ENCODE assay signal across 31 mouse cellular contexts in the genomic region with DNA sequence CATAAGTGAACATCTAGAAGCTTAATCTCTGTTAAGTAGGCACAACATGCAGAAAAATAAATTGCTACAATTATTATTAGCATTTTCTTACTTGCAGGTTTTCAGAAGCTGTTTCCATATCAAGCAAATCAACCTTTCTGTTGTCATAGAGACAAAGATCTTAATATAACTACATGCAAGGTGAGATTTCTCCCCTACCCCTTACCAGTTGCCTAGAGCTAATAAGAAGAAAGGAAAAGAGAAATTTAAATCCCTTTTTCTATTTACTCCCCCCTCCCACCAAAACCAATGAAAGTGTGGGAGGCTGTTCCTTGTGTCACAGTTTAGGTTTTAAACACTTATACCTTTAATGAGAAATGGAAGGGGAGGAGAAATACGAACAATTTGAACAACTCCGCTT. TPM values are rescaled to one million over a fixed set of nuclear protein-coding genes. Genes with fewer than 3 reads are reported as not detected.
DNase-seq lines count a peak whose midpoint lies in the region; ATAC-seq lines count a peak whose summit lies in the region.
"Had no signal": no experiment of that assay in that cellular context is flagged by ENCODE, and none has a peak within 500 bp of the region (broad histone marks: within the 10 kb centered on the region; RNA-seq: fewer than 3 reads in every experiment).

No protein-coding gene starts in this region.

- no peak for DNase-seq in forebrain, embryonic 10.5 days (ENCODE audit: extremely low spot score, low spot score)
- peak; percentile 24 for DNase-seq in heart, adult 11 months
- no peak for DNase-seq in heart, postnatal 25 days (ENCODE audit: low spot score)
- peak; percentile 35 for DNase-seq in brain, adult 2 months (ENCODE audit: low read depth, low spot score)
- DNase-seq in layer of hippocampus, adult 9-10 months (ENCODE audit: low spot score): no peak
- DNase-seq: adrenal gland, adult 8-10 months; adrenal gland, postnatal 25 days; cerebellum, adult 11-12 months; cerebellum, adult 8-10 months; cerebellum, postnatal 10 days; cerebellum, postnatal 36 days; embryo, embryonic 11 days; gastrocnemius, adult 2 months; gastrocnemius, postnatal 25 days; heart, adult 2 months; heart, postnatal 14 days; kidney, adult 11 months had no signal

- no peak overlapping the region for H3K4me3 ChIP-seq in forebrain, embryonic 13.5 days
- H3K4me3 ChIP-seq in forebrain, embryonic 10.5 days: no peak overlapping the region
- no peak overlapping the region for H3K4me3 ChIP-seq in forebrain, embryonic 16.5 days (replicated peaks; ENCODE audit: low read length)
- H3K4me3 ChIP-seq: embryonic facial prominence, embryonic 10.5 days; embryonic facial prominence, embryonic 13.5 days; erythroblast, embryonic 14.5 days; gastrocnemius, adult 2 months; heart, adult 2 months; heart, embryonic 10.5 days; heart, embryonic 13.5 days; hindbrain, embryonic 12.5 days; hindbrain, embryonic 15.5 days; intestine, embryonic 15.5 days had no signal

- H3K9ac ChIP-seq in forebrain, embryonic 13.5 days: no peak overlapping the region
- no peak overlapping the region for H3K9ac ChIP-seq in forebrain, embryonic 16.5 days (replicated peaks; ENCODE audit: low read depth, low read length)
- H3K9ac ChIP-seq: embryonic facial prominence, embryonic 13.5 days; heart, embryonic 13.5 days; hindbrain, embryonic 12.5 days; hindbrain, embryonic 15.5 days; intestine, embryonic 15.5 days had no signal

- peak; percentile 36; the same call in 1 of the 2 replicates for ATAC-seq in forebrain, embryonic 13.5 days
- peak; percentile 51 for ATAC-seq in forebrain, embryonic 16.5 days
- no peak for ATAC-seq in megakaryocyte-erythroid progenitor cell, adult 5-6 weeks (replicated peaks; ENCODE audit: low FRiP score, low TSS enrichment, poor library complexity, severe bottlenecking)
- ATAC-seq: activated CD4-positive, CD25-positive, alpha-beta regulatory T cell, adult 4 months; intestine, embryonic 15.5 days had no signal

- WGBS in forebrain, embryonic 13.5 days: 70% methylated on average over 2 of the region's 2 CpGs
- 93% methylated on average over 2 of the region's 2 CpGs for WGBS in forebrain, embryonic 10.5 days
- WGBS in forebrain, embryonic 16.5 days: 72% methylated on average over 2 of the region's 2 CpGs

- intact Hi-C loops in heart, postnatal 25 days (cut with DNase I): no loop called here

- H3K9me3 ChIP-seq in forebrain, embryonic 13.5 days (replicated peaks): no peaks in the 10 kb centered on the region
- H3K9me3 ChIP-seq in forebrain, embryonic 10.5 days: no peaks in the 10 kb centered on the region
- no peaks in the 10 kb centered on the region for H3K9me3 ChIP-seq in forebrain, embryonic 16.5 days (ENCODE audit: control insufficient read depth, low read length)
- H3K9me3 ChIP-seq: embryonic facial prominence, embryonic 10.5 days; embryonic facial prominence, embryonic 13.5 days; heart, embryonic 10.5 days; heart, embryonic 13.5 days; hindbrain, embryonic 12.5 days; hindbrain, embryonic 15.5 days; intestine, embryonic 15.5 days had no signal

- H3K4me1 ChIP-seq in forebrain, embryonic 13.5 days: peaks cover 6% of the 10 kb centered on the region
- peaks cover 12% of the 10 kb centered on the region for H3K4me1 ChIP-seq in forebrain, embryonic 10.5 days
- H3K4me1 ChIP-seq in forebrain, embryonic 16.5 days (replicated peaks; ENCODE audit: control insufficient read depth, insufficient read depth, low read length): peaks cover 8% of the 10 kb centered on the region

- no peak overlapping the region for H3K4me2 ChIP-seq in forebrain, embryonic 13.5 days
- H3K4me2 ChIP-seq in forebrain, embryonic 16.5 days (ENCODE audit: low read length): no peak overlapping the region
- H3K4me2 ChIP-seq: embryonic facial prominence, embryonic 13.5 days; heart, embryonic 13.5 days; hindbrain, embryonic 12.5 days; hindbrain, embryonic 15.5 days; intestine, embryonic 15.5 days had no signal

- H3K36me3 ChIP-seq in forebrain, embryonic 13.5 days (ENCODE audit: poor library complexity, severe bottlenecking): no peaks in the 10 kb centered on the region
- H3K36me3 ChIP-seq in forebrain, embryonic 10.5 days (replicated peaks): no peaks in the 10 kb centered on the region
- H3K36me3 ChIP-seq in forebrain, embryonic 16.5 days (ENCODE audit: control insufficient read depth, insufficient read depth): no peaks in the 10 kb centered on the region
- H3K36me3 ChIP-seq: embryonic facial prominence, embryonic 10.5 days; embryonic facial prominence, embryonic 13.5 days; heart, embryonic 10.5 days; heart, embryonic 13.5 days; hindbrain, embryonic 12.5 days; hindbrain, embryonic 15.5 days; intestine, embryonic 15.5 days had no signal

- no peak overlapping the region; the same call in 1 of the 2 replicates for H3K27ac ChIP-seq in forebrain, embryonic 13.5 days
- no peak overlapping the region for H3K27ac ChIP-seq in forebrain, embryonic 10.5 days
- H3K27ac ChIP-seq in forebrain, embryonic 16.5 days (ENCODE audit: low read length): peak overlapping the region; percentile 51
- H3K27ac ChIP-seq: embryonic facial prominence, embryonic 10.5 days; embryonic facial prominence, embryonic 13.5 days; gastrocnemius, adult 2 months; heart, adult 2 months; heart, embryonic 10.5 days; heart, embryonic 13.5 days; hindbrain, embryonic 12.5 days; hindbrain, embryonic 15.5 days; intestine, embryonic 15.5 days had no signal

- H3K27me3 ChIP-seq in forebrain, embryonic 13.5 days: peaks cover 19% of the 10 kb centered on the region
- peaks cover 48% of the 10 kb centered on the region for H3K27me3 ChIP-seq in forebrain, embryonic 10.5 days (ENCODE audit: poor library complexity, severe bottlenecking)
- H3K27me3 ChIP-seq in forebrain, embryonic 16.5 days (replicated peaks; ENCODE audit: control insufficient read depth, insufficient read depth, low read length): 0 out of 2 replicates have a peak, but pooled peaks cover 3% of the 10 kb centered on the region
- H3K27me3 ChIP-seq: hindbrain, embryonic 15.5 days had no signal

RNA-seq across cellular contexts. Expression of gene Lhcgr, which starts 3.4 kb away (rescaled TPM):
- polyA plus RNA-seq in forebrain, embryonic 13.5 days (2015; fragmentation: Nextera tagmentation; extraction: Ambion mirVana): 0.42 and 0.49 TPM in 2 replicates
- polyA plus RNA-seq in forebrain, embryonic 10.5 days (2016; fragmentation: Nextera tagmentation; extraction: Ambion mirVana): not detected in 2 replicates
- under 1 TPM in 1 of 2 experiments, not detected in 1; 0.17 TPM for total RNA-seq in heart, postnatal 25 days (2021)
- 1.6 and 3.2 TPM in 2 replicates for polyA plus RNA-seq in forebrain, embryonic 16.5 days (2015; fragmentation: Nextera tagmentation; extraction: Ambion mirVana)
- total RNA-seq in megakaryocyte-erythroid progenitor cell, adult 5-6 weeks (2014; fragmentation: Nextera tagmentation): not detected in 2 replicates
- 0.23 TPM in 1 of 2 replicates, not detected in the other for total RNA-seq in megakaryocyte-erythroid progenitor cell, adult 5-6 weeks (2017)
- total RNA-seq: adrenal gland, postnatal 25 days; ES-E14; gastrocnemius, adult 2 months; gastrocnemius, postnatal 25 days; heart, adult 2 months had no signal
- polyA plus RNA-seq: activated CD4-positive, CD25-positive, alpha-beta regulatory T cell, adult 4 months; embryonic facial prominence, embryonic 10.5 days; erythroblast, embryonic 14.5 days; heart, embryonic 13.5 days; heart, embryonic 16.5 days had no signal

Comparison
In these comparisons a context has a peak if more than half of its experiments do, and no peak if none do; other contexts are left out.
1. DNase-seq: peak in heart, adult 11 months (single experiment) and brain, adult 2 months (single experiment); none in forebrain, embryonic 10.5 days (single experiment), heart, postnatal 25 days (single experiment) and layer of hippocampus, adult 9-10 months (single experiment).